Mouse (Mus musculus): ENCODE measurements at regions not wholly inside any gene's neighbourhood (a gene's known extent, or its start where the extent isn't known, plus 50 kb on each side); places are given as distances from the start of the nearest gene placed in this dataset.

GRCm38 (mm10) chr12:12882931-12883553 is 58.7 kb downstream of the Mycn start:
- ATAC-seq (replicated peaks; ENCODE audit: low FRiP score, poor library complexity, severe bottlenecking): no peak

- no peak for ATAC-seq (replicated peaks; ENCODE audit: low FRiP score, poor library complexity, severe bottlenecking)
These were observed 63.7 kb downstream of the Mycn start for GRCm38 (mm10) chr12:12878031-12878430.

- ATAC-seq (replicated peaks; ENCODE audit: low FRiP score, poor library complexity, severe bottlenecking): no peak
These were observed 64.2 kb downstream of the Mycn start for GRCm38 (mm10) chr12:12877539-12877938.

GRCm38 (mm10) chr12:12875976-12876745 is 65.6 kb downstream of the Mycn start:
- ATAC-seq (replicated peaks; ENCODE audit: low FRiP score, poor library complexity, severe bottlenecking): no peak

GRCm38 (mm10) chr12:12873551-12873950 is 68.2 kb downstream of the Mycn start:
- no peak for ATAC-seq (replicated peaks; ENCODE audit: low FRiP score, poor library complexity, severe bottlenecking)

- no peak for ATAC-seq (replicated peaks; ENCODE audit: low FRiP score, poor library complexity, severe bottlenecking)
These were observed 68.7 kb downstream of the Mycn start for GRCm38 (mm10) chr12:12872974-12873373.

- no peak for ATAC-seq (replicated peaks; ENCODE audit: low FRiP score, poor library complexity, severe bottlenecking)
These were observed 70.4 kb downstream of the Mycn start for GRCm38 (mm10) chr12:12871272-12871671.

GRCm38 (mm10) chr12:12866590-12866989 is 75.1 kb downstream of the Mycn start:
- no peak for ATAC-seq (replicated peaks; ENCODE audit: low FRiP score, poor library complexity, severe bottlenecking)

- ATAC-seq (replicated peaks; ENCODE audit: low FRiP score, poor library complexity, severe bottlenecking): no peak
These were observed 91.0 kb downstream of the Mycn start for GRCm38 (mm10) chr12:12850681-12851080.

GRCm38 (mm10) chr12:12846716-12847115 is 95.0 kb downstream of the Mycn start:
- no peak for ATAC-seq (replicated peaks; ENCODE audit: low FRiP score, poor library complexity, severe bottlenecking)

- no peak for ATAC-seq (replicated peaks; ENCODE audit: low FRiP score, poor library complexity, severe bottlenecking)
These were observed 99.3 kb downstream of the Mycn start for GRCm38 (mm10) chr12:12842247-12842957.

GRCm38 (mm10) chr12:12841385-12842238 is 100.1 kb downstream of the Mycn start:
- no peak for ATAC-seq (replicated peaks; ENCODE audit: low FRiP score, poor library complexity, severe bottlenecking)

GRCm38 (mm10) chr12:12840661-12841384 is 100.9 kb downstream of the Mycn start:
- no peak for ATAC-seq (replicated peaks; ENCODE audit: low FRiP score, poor library complexity, severe bottlenecking)

- no peak for ATAC-seq (replicated peaks; ENCODE audit: low FRiP score, poor library complexity, severe bottlenecking)
These were observed 103.9 kb downstream of the Mycn start for GRCm38 (mm10) chr12:12837775-12838174.

GRCm38 (mm10) chr12:12827821-12828641 is 113.7 kb downstream of the Mycn start:
- no peak for ATAC-seq (replicated peaks; ENCODE audit: low FRiP score, poor library complexity, severe bottlenecking)

- ATAC-seq (replicated peaks; ENCODE audit: low FRiP score, poor library complexity, severe bottlenecking): no peak
These were observed 114.3 kb downstream of the Mycn start for GRCm38 (mm10) chr12:12827379-12827778.

GRCm38 (mm10) chr12:12826431-12826830 is 115.3 kb downstream of the Mycn start:
- no peak for ATAC-seq (replicated peaks; ENCODE audit: low FRiP score, poor library complexity, severe bottlenecking)

GRCm38 (mm10) chr12:12825842-12826241 is 115.9 kb downstream of the Mycn start:
- ATAC-seq (replicated peaks; ENCODE audit: low FRiP score, poor library complexity, severe bottlenecking): no peak

- no peak for ATAC-seq (replicated peaks; ENCODE audit: low FRiP score, poor library complexity, severe bottlenecking)
These were observed 120.2 kb downstream of the Mycn start for GRCm38 (mm10) chr12:12821473-12821872.
